Mouse (Mus musculus) brain, embryonic 14.5 days (tissue): ENCODE data around the gene Dnmt3b.

Experiments
- CTCF ChIP-seq: fragments of 200-500 bp; IDR thresholded peaks from 2 replicates; pipeline ENCODE4 v1.5.1; 2012; ENCODE audit warnings: inconsistent platforms, mild to moderate bottlenecking, moderate library complexity, borderline replicate concordance; ENCODE audit not compliant: insufficient read depth, insufficient read length; ENCODE audit errors: extremely low read depth
- POLR2A ChIP-seq: fragments of 200-500 bp; IDR thresholded peaks from 2 replicates; pipeline ENCODE4 v1.6.1; 2012; ENCODE audit warnings: mild to moderate bottlenecking, inconsistent platforms, borderline replicate concordance; ENCODE audit not compliant: poor library complexity, insufficient read depth, insufficient read length, severe bottlenecking; ENCODE audit errors: extremely low read depth

- TF ChIP-seq CTCF = no peak
- no peak for TF ChIP-seq POLR2A
Observed at GRCm38 (mm10) chr2:153696352-153696751, 47.1 kb downstream of the Dnmt3b start, which contains the start of gene Dnmt3c.
